Mouse (Mus musculus) small intestine, adult 2 months (tissue): ENCODE measurements around the gene Dhx15.

ENCODE experiments used
- CTCF ChIP-seq: fragments of 200-500 bp; IDR thresholded peaks from 2 replicates; pipeline ENCODE4 v1.5.1; 2012; ENCODE audit warnings: low read depth, mild to moderate bottlenecking, control low read depth, inconsistent platforms, low read length, moderate library complexity, mixed read lengths; ENCODE audit not compliant: insufficient replicate concordance, insufficient read length; ENCODE audit errors: extremely low read depth
- POLR2A ChIP-seq: fragments of 200-500 bp; IDR thresholded peaks from 2 replicates; pipeline ENCODE4 v1.6.1; 2012; ENCODE audit warnings: low read depth, mild to moderate bottlenecking, control low read depth, inconsistent platforms, low read length, moderate library complexity

GRCm38 (mm10) chr5:52113851-52114731 lies 76.2 kb downstream of the Dhx15 start:
- TF ChIP-seq CTCF (no peak), POLR2A (no peak)
